8 mouse cellular contexts compared by ENCODE assay signal in the genomic region with DNA sequence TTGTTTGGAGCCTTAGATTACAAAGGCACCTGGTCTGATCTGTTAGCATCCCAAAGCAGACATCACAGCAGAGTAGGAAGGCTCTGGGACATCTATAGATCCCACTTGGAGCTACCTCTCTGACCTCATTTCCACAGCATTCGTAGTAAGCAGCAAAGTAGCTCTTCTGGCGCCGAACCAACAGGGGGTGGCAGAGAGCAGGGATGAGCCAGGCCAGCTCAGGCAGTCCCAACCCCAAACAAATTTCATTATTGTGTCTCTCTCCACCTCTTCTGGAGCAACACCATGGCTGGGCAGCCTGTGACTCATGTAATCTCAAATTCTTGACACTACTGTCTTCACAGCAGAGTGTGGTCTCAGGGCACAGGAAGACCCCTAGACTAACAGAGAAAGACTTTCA. TPM values are rescaled to one million over a fixed set of nuclear protein-coding genes. Genes with fewer than 3 reads are reported as not detected.
A peak's percentile ranks its signal among the peaks of the same experiment; 100 is the strongest.
DNase-seq lines count a peak whose midpoint lies in the region; ATAC-seq lines count a peak whose summit lies in the region.
"Had no signal": no experiment of that assay in that cellular context is flagged by ENCODE, and none has a peak within 500 bp of the region (broad histone marks: within the 10 kb centered on the region; RNA-seq: fewer than 3 reads in every experiment).

No protein-coding gene starts in this region.

- no peaks in the 10 kb centered on the region for H3K27me3 ChIP-seq in heart, embryonic 16.5 days (ENCODE audit: control insufficient read depth, insufficient read depth, low read length)
- H3K27me3 ChIP-seq: heart, embryonic 13.5 days had no signal

- DNase-seq in CD4-positive, CD25-positive, alpha-beta regulatory T cell, adult 2 months (ENCODE audit: low read depth, low spot score): peak; percentile 68
- peak; percentile 38 for DNase-seq in T-cell, adult 2 months (ENCODE audit: low spot score)
- DNase-seq in cerebellum, postnatal 36 days: peak; percentile 77 to 83
- DNase-seq in layer of hippocampus, adult 9-11 months: peak; percentile 46
- DNase-seq in lung, postnatal 36 days: peak; percentile 66
- peak; percentile 55 to 67 for DNase-seq in right cerebral cortex, adult 2 months (ENCODE audit: low spot score in 2 of 2)

- no peaks in the 10 kb centered on the region for H3K36me3 ChIP-seq in heart, embryonic 16.5 days (ENCODE audit: control insufficient read depth, insufficient read depth)
- H3K36me3 ChIP-seq: heart, embryonic 13.5 days had no signal

- H3K4me3 ChIP-seq in heart, embryonic 16.5 days (ENCODE audit: low read length): no peak overlapping the region
- H3K4me3 ChIP-seq: heart, embryonic 13.5 days had no signal

- H3K9ac ChIP-seq in heart, embryonic 16.5 days (ENCODE audit: low read length): no peak overlapping the region
- H3K9ac ChIP-seq: heart, embryonic 13.5 days had no signal

- 7% methylated on average over 3 of the region's 3 CpGs for WGBS in heart, embryonic 16.5 days

- no peak overlapping the region for H3K27ac ChIP-seq in heart, embryonic 16.5 days (ENCODE audit: low read length)
- H3K27ac ChIP-seq: heart, embryonic 13.5 days had no signal

- H3K4me2 ChIP-seq in heart, embryonic 16.5 days (ENCODE audit: low read depth, low read length): no peak overlapping the region
- H3K4me2 ChIP-seq: heart, embryonic 13.5 days had no signal

- H3K4me1 ChIP-seq in heart, embryonic 16.5 days (ENCODE audit: control insufficient read depth, insufficient read depth, low read length): peaks cover 10% of the 10 kb centered on the region

- no peaks in the 10 kb centered on the region for H3K9me3 ChIP-seq in heart, embryonic 16.5 days (replicated peaks; ENCODE audit: control insufficient read depth, low read length)
- H3K9me3 ChIP-seq: heart, embryonic 13.5 days had no signal

- ATAC-seq in heart, embryonic 16.5 days (replicated peaks; ENCODE audit: extremely low read depth, insufficient read depth, low FRiP score): peak; percentile 58; the same call in 1 of the 2 replicates

RNA-seq across cellular contexts. Expression of a gene that starts 19.8 kb away (rescaled TPM):
- 33.9 and 34.2 TPM in 2 replicates for polyA plus RNA-seq in heart, embryonic 16.5 days (2015; fragmentation: Nextera tagmentation; extraction: Ambion mirVana)

RNA-seq across cellular contexts. Expression of a gene that starts 47.0 kb away (rescaled TPM):
- polyA plus RNA-seq in heart, embryonic 16.5 days (2015; fragmentation: Nextera tagmentation; extraction: Ambion mirVana): 15.9 and 17.7 TPM in 2 replicates
